Mouse (Mus musculus) liver, adult 2 months (tissue): ENCODE results near the gene Arhgef40.

Experiments used
- CTCF ChIP-seq: fragments of 200-500 bp; IDR thresholded peaks from 2 replicates; pipeline ENCODE4 v1.5.1; 2011; ENCODE audit warnings: low read depth, low read length, control low read depth
- POLR2A ChIP-seq: fragments of 200-500 bp; IDR thresholded peaks from 2 replicates; pipeline ENCODE4 v1.6.1; 2011; ENCODE audit warnings: low read length, control low read depth; ENCODE audit not compliant: insufficient read depth; ENCODE audit errors: extremely low read depth

DNA sequence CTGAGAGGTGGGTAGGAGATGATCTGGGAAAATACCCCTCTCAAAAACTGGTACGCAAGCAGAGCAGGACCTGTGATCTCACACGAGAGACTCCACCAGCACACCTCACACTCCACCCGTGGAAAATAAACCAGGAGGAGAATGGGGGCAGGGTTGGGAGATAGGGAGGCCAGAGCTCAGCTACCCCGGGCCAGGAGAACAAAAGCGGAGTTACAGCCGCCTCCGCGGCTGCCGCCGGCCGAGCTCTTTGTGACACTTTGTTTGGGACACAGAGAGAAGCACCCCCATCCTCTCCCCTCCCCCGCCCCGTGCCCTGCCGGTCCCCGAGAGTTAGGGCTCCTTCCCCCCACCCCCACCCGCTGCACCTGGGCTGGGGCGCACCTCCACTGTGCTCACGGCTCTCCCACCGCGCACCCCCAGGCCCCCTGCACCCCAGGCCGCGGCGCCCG, 29.3 kb downstream of the Arhgef40 start:
- TF ChIP-seq CTCF (no peak), POLR2A (no peak)
